Mouse (Mus musculus) spleen, postnatal 10 days (tissue): ENCODE results near the gene Sprr2a2.
"Not testable (repeated sequence)": the region's sequence is repeated elsewhere in the genome, so short reads cannot be mapped to it uniquely, and the experiment has no call there.

Experiments
- DNase-seq, 2 experiments: peaks; one replicate each; pipeline ENCODE4 v3.0.0; 2021 to 2022; ENCODE audit warnings: low spot score in 2 of 2

Gene Sprr2a2

GRCm38 (mm10) chr3:92215569-92215968 is at the start of gene Sprr2a2, which contains the start of gene Sprr2a1:
Gene Sprr2a2, plus strand, starts transcription at chr3:92215920.
Gene Sprr2a1, plus strand, starts transcription at chr3:92215799.
- not testable (repeated sequence) for DNase-seq

- DNase-seq: no peak
These were observed 45.9 kb upstream of the Sprr2a2 start for GRCm38 (mm10) chr3:92169847-92170246.

GRCm38 (mm10) chr3:92176880-92177279 is 38.8 kb upstream of the Sprr2a2 start:
- no peak for DNase-seq

- DNase-seq: no peak
These were observed 20.1 kb upstream of the Sprr2a2 start for GRCm38 (mm10) chr3:92195512-92196200.

- not testable (repeated sequence) for DNase-seq
These were observed 4.4 kb upstream of the Sprr2a2 start for GRCm38 (mm10) chr3:92211133-92211925.

- DNase-seq: not testable (repeated sequence)
These were observed 3.7 kb upstream of the Sprr2a2 start for GRCm38 (mm10) chr3:92212059-92212458.

- DNase-seq: not testable (repeated sequence)
These were observed 2.1 kb upstream of the Sprr2a2 start for GRCm38 (mm10) chr3:92213651-92214050.

GRCm38 (mm10) chr3:92219031-92219430 is 3.3 kb downstream of the Sprr2a2 start:
- DNase-seq: not testable (repeated sequence)

- DNase-seq: not testable (repeated sequence)
These were observed 8.0 kb downstream of the Sprr2a2 start for GRCm38 (mm10) chr3:92223708-92224107.

- DNase-seq: not testable (repeated sequence)
These were observed 11.7 kb downstream of the Sprr2a2 start for GRCm38 (mm10) chr3:92227410-92227809.

- not testable (repeated sequence) for DNase-seq
These were observed 20.9 kb downstream of the Sprr2a2 start for GRCm38 (mm10) chr3:92236463-92237189.

GRCm38 (mm10) chr3:92238736-92239135 is 23.0 kb downstream of the Sprr2a2 start:
- not testable (repeated sequence) for DNase-seq

GRCm38 (mm10) chr3:92239197-92239596 is 23.5 kb downstream of the Sprr2a2 start:
- not testable (repeated sequence) for DNase-seq

GRCm38 (mm10) chr3:92244833-92245232 is 29.1 kb downstream of the Sprr2a2 start:
- not testable (repeated sequence) for DNase-seq

- not testable (repeated sequence) for DNase-seq
These were observed 30.5 kb downstream of the Sprr2a2 start for GRCm38 (mm10) chr3:92246245-92246644.

- not testable (repeated sequence) for DNase-seq
These were observed 32.8 kb downstream of the Sprr2a2 start for GRCm38 (mm10) chr3:92248494-92248893.

- not testable (repeated sequence) for DNase-seq
These were observed 34.7 kb downstream of the Sprr2a2 start for GRCm38 (mm10) chr3:92250450-92250849.

GRCm38 (mm10) chr3:92253860-92254259 is 38.1 kb downstream of the Sprr2a2 start:
- not testable (repeated sequence) for DNase-seq

GRCm38 (mm10) chr3:92258526-92258925 is 42.8 kb downstream of the Sprr2a2 start:
- not testable (repeated sequence) for DNase-seq

GRCm38 (mm10) chr3:92263462-92263861 is 47.7 kb downstream of the Sprr2a2 start:
- DNase-seq: not testable (repeated sequence)

- DNase-seq: not testable (repeated sequence)
These were observed 55.8 kb downstream of the Sprr2a2 start for GRCm38 (mm10) chr3:92271414-92271985.
